Mouse (Mus musculus) frontal cortex, postnatal 36 days (tissue): ENCODE results near the gene Med12l.

Experiments used
- DNase-seq, 2 experiments: peaks; one replicate each; pipeline ENCODE4 v3.0.0; 2022; ENCODE audit warnings: low spot score in 2 of 2

Gene Med12l

DNA sequence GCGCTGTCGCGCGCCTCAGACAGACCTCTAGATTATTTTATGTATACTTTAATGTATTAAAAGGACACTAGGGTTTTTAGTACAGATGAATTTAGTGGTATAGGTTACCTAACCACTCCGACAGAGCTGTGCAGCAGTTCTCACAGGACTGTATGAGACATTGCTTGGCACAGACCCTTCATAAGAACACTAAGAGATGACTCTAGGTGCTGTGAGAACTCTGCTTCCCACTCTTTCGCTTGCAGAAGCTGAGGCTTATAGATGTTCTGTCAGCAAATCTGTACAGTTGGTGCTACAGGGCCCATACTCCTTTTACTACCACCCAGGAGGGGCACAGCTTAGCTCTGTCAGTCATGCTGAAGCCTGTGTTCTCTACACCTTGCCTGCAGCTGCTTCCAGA lies 186.0 kb downstream of the Med12l start:
- no peak for DNase-seq

DNA sequence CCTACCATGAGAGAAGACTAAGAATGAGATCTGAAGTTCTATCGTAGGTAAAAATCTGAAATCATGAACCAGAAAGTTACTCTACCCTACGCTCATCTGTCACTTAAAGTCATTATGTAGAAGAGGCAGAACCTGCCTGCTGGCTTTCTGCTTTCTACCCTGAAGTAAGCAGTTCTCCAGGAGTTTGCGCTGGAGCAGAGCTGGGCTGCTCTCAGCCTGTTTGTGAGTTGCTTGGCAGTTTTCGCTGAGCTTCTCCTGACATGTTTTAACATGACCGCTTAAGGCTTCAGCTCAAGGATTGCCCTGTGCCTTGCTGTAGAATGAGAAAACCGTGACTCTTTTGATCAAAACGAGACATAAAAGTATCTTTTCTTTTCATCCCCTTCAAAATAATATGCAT lies 188.5 kb downstream of the Med12l start:
- no peak for DNase-seq

DNA sequence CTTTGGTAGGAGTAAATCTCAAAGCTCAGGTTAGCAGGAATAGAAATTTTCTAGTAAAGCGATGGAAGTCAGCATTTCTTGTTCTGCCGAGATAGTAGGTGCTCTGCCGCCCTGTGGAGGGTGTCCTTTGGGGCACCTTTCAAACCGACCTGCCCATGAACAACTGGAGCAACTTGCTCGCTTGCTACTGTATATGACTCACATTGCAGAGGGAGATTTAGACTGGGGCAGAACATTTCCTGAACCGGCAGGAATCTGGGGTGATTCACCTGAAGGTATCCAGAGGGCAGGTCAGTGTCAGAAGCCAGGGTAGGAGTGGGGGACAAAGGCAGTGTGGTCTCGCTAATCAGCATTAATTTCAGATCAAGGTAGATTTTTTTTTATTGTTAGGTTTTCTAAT lies 189.3 kb downstream of the Med12l start, which contains the start of gene Gpr87:
TSS of gene Gpr87 (minus strand) at position 167 of the 400 bp plus-strand sequence.
- DNase-seq, result no peak

DNA sequence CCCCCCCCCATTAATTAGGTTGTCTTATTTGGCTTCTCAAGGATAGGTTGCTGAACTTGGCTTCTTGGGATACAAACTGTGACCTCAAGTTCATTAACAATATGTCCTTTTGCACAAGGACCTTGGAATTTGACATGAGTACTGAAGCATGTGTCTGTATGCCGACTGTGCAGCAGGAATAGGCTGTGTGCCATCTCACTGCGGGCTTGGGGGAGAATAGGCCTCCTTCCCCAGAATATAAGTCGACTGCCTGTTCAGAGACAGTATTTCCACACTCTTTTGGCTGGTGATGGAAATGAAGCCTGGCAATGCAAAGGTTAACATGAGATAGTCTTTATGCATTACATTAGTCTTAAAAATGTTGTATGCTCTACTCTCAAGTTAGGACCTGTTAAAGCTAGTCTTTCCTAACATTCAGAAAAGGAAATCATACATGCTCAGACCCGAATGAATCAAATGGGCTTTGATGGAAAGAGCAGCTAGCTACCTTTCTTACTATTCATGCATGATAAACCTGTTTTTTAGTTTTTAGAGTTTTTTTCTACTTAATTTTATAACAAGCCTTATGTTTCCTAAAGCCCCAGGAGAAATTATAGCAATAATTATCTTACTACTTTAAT lies 191.8 kb downstream of the Med12l start:
- DNase-seq, result no peak

DNA sequence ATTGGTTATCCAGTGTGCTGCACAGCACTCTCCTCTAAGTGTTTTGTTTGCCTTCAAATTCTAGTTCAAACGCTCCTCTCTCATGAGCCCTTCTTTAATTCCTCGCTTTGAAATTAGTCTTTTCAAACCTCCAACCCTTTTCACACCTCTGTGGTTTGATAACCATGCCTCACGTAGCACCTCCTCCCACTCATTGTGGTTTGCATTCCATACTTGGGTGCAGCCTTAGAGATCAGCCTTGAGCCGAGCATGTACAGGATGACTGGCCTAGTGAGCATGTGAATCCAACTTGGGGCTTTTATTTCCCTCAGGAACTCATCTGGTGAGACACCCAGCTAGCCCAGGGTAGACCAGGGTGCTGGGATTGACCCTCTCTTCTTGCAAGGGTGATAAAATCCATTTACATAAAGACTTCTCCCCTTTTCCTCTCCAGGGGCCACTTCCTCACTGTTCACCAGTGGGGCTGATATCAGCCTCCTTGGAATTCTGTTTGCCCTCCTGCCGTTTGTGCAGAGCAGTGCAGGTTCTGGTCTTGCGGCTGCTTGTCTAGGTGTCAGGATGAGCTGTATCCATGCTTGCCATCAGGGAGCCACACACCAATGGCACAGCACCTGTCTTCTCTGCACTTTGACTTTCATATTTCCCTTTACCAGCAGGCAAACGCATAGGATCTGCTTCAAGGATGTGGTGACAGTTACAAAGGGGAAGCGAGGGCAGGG lies 198.3 kb downstream of the Med12l start:
- DNase-seq, result no peak

DNA sequence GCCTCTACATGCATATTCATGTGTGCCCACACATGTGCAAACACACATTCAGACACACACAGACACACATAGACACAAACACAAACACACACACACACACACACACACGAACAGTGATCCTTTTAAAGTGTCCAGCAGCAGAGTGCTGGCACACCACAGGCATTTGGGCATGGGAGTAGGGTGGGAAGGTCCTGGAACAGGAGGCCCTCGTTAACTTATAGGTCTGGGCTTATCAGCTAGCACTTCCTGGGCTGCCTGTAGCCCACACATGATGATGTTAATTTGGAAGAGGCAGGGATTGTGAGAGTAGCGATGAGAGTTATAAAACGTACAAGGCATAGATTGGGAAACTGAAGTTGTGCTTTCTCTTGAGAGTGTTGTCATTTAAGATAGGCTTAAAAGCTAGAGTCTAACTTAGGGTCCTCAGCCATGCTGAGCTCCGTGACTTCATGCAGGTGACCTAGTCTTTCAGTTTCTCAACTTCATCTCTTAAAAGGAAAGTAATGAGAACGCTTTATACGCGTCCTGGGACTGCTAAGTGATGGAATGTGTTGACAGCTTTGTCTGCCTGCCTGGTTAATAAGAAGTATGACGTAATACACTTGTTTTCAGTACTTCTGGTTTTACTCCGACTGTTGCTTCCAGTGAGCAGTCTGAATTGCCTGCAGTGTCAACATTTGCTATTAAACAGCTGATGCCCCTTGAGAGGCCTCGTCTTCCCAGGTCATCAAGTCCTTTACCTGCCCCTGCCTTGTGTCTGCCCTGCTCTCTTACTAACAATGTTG lies 199.3 kb downstream of the Med12l start:
- no peak for DNase-seq

DNA sequence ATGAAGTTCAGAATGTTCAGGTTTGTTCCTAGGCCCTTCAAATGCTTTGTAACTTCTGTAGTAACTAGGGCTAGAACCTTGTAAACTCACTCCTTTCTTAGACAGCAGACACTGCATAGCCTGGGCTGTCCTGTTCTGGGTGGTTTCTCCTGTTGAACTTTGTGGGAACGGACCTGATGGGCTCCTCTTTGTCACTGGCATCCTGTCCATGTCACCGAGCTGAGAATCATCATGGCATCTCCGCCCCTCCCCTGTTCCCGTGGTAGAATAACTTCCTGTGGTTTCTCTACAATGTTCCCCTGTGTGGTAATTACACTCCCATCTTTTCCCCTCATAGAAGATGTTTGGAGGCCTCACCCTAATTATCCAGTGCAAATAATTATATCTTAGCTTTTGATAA lies 200.3 kb downstream of the Med12l start:
- DNase-seq, result no peak

DNA sequence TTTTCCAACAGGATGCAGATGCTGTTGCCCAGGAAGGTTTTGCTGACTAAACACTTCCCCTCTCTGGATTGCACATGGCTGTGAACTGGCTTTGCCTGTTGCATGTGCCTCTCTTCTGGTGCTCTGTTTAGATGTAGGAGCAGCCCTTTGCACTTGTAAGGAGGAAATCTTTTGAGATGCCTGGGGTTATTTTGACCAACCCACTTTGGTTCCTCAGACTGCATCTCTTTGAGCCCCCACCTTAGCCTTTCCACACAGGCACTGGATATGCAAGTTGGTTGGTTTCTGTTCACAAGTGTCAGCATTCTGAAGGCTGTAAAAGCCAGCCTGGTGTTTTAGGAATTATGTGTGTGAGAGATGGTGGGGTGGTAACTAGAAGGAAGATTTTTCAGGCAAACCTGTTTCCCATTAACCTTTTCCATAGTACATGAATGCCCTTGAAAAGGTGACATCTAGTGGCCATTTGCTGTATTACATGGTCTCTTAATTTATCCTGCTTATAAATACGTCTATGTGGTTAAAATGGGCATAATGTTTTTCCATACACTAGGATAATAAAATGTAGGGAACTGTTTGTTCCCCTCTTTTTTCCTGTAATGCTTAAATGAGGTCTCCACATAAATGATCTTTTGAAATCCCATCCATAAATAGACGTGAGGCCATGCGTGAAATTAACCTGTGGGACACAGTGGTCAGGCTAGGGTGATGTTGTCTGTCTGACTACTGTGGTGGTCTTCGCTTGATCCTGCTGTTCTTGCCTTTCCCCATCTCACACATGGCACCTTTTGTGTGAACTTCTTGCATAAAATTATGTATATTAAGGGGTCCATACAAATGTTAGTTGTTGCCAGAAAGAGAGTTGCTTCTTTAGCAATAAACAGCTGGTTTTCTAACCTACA lies 203.3 kb downstream of the Med12l start:
- peak in 1 of 2 experiments; percentile 47 for DNase-seq

DNA sequence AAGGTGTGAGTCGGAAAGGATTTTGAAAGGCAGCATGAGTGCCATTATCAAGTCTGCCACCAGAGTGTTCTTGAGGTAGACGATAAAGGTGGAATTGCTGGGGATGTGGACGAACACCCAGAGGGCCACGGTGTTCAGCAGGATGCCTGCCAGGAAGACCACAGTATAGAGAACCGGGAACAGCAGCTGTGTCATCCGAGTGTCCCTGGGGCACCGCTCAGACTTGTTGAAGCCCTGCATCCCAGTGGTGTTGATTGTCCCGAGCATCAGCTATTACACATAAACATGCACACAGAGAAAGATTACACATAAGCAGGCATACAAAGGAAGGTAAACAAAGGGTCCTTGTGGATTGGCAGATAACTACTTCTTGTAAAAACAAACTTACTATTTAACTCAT lies 204.5 kb downstream of the Med12l start:
- no peak for DNase-seq

DNA sequence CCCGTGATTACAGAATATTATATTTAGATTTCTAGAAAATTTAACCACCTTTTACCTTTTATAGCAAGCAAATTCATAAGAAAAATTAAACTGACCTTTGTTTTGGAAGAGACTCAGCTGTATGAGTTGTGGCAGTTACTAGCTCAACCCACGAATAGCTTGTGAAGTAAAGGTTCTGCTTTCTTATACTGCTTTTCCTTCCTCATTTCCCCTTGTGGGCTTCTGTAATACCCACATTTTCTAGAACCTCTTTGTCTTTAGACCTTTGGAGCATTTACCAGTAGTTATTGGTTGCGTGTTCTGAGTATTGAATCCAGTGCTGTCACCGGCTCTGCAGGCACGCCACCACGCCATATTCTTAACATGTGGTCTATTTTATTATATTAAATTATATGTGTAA lies 205.1 kb downstream of the Med12l start, which contains the start of gene P2ry13:
TSS of gene P2ry13 (minus strand) at position 156 of the 400 bp plus-strand sequence.
- no peak for DNase-seq

DNA sequence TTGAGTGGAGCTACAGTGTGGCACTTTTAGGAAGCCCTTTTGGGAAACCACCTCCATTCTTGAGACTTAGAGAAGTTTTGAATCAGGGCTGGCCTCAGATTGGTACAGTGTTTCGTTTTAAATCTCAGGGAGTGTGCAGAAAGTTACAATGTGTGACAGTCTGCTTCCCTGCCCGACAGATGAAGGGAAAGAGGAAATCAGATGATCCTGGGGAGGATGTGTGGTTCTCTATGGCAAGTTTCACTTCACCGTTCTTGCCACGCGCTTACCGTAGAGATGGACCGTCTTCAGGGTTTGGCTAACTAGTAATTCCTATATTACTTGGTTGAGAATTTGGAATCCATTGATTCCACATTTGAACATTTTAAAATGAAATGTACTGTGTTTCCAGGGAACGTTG lies 206.2 kb downstream of the Med12l start:
- DNase-seq, result no peak

DNA sequence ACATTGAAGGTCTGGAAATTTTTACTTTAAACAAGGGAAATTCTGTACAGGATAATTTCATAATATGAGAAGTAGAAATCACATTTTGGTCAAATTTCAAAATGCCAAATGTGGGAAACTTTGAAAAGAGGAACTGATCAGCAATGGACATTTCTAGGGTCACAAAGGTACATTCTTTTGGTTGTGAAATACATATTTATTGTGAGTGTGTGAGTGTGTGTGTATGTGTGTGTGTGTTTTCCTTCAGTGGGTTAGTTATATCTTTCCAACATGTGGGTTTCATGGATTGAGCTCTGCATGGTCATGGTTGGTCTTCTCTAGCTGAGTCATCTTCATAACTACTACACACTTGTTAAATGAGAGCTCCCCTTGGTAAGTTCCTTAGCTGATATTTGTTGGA lies 206.8 kb downstream of the Med12l start:
- DNase-seq, result no peak

DNA sequence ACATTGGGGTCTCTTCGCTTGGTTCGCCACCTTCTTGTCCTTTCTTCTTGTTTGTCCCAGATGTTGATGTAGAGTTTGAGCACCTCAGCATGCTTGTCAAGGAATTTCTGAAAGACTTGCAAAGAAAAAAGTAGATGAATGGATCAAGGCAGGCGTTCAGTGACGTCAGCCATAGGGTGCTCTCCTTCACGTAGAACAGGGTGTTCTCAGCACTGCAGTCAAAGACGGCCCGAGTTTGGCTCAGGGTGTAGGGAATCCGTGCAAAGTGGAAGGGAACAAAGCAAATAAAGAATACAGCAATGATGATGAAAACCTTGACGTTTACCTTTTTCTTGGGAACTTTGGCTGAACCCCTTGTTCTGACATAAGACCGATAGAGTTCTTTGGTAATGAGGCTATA lies 211.6 kb downstream of the Med12l start:
- no peak for DNase-seq

DNA sequence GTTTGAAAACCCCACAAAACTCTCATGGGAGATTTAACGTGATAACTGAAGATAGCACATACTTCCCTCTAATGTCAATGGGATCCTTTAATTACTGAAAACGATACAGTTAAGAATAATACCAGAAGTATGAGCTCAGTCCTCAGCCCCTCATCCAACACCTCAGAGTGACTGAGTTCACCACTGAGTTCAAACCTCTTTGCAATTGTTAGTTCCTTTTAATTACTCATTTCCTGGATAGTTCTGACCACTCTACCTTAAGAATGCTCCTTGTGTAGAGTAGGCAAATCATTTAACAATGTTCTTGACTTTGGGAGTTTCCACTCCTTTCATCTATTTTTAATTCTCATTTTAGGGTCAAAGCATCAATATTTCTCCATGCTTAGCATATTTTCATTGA lies 213.7 kb downstream of the Med12l start:
- DNase-seq, result no peak

DNA sequence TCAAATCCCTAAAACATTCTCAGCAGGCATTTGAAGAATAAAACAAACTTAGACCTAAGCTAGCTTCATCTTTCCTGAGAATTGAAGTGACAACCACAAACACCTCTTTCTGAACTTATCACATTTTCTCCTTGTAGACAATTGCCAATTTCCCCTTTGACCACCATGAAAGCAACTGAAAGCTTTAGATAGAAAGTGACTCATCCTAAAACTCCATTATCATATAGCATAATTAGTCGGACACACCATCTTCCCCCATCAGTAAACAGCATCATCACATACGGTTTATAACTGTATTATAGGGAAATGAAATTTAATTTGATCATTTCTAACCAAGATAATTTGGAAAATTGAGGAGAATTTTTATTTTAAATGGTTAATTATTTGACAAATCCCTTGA lies 216.7 kb downstream of the Med12l start:
- no peak for DNase-seq

DNA sequence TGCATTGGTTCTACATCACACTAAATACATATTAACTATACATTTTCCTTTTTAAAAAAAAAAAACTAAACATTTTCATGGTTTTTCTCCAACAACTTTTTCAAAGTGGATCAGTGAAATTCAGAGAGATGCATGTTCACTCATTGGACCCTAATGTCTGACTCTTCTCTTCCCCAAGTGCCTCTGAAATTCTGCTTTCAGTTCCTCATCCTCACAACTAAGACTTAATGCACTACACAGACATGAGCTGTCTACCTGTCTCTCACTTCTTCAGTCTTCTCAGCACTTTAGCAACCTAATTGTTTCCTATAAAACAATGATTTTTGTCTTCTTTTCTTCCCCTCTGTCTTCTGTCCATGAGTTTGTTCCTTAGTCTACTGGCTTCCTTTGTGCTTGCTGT lies 219.8 kb downstream of the Med12l start:
- DNase-seq, result no peak

DNA sequence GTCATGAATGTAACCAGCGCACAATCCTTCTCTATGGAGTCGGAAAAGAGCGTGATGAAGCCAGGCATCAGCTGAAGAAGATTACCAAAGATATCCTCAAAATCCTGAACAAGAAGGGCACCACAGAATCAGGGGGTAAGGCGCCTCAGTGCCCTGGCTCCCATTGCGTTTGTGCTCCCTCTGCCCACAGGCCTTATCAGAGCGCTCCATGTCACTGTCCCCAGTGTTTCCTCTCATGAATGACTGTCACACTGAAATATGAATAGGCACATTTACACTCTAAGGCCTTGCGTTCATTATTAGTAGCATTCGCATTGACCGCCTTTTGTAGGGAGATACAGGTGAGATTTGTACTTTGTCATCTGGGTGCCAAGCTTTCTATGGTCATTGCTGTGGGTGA lies 222.1 kb downstream of the Med12l start:
- no peak for DNase-seq

DNA sequence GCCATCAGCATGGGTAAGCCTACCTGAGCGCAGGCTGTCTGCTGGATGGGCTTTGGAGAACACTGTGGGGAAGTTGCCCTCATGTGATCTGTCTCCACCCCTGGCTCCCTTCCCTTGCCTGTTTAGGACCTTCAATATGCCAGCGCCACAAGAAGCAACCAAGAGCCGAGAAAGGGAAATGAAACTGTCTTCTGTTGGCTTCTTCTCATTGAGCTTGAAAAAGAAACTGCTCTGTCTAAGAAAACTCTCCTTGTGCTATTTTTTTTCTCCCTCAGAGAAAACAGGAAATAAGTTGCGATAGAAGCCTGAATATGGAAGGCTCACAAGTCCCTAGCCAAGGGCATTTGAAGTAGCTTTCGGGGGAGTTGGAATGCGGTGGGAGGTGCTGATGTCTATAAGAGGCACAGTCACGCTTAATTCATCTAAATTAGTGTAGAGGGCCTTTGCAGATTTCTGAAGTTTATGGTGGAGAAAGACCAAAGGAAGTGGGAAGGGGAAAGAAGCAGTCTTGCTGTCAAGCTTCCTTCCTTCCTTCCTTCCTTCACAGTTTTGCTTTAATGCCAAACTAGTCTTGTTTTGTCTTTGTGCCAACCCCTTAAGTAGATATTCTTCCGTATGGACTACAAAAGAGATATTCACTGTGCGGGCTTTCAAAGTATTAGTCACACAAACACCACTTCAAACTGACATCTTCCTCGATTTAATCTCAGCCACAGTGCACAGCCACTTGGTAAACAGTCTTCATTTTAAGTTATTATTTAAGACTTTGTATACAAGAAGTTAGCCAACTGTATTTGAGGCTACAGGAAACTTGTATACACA lies 223.3 kb downstream of the Med12l start:
- DNase-seq, result peak in 1 of 2 experiments; percentile 51

DNA sequence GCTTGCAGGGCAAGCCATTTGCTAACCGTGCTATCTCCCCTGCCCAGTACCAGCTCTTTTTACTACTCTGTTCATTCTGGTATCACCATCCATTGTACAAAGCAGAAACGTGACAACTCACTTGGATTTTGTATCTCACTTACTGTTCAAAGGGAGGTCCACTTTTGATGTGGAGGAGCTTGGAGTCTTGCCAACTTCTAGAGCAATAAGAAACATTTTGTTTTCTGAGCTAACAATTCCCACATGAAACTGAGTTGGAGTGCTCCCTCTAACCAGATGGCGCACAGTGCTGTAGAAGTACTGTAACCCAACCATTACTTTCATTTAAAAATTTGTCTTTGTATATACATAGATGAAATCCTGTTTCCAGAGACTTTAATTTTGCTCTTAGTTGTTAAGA lies 225.3 kb downstream of the Med12l start:
- peak in 1 of 2 experiments; percentile 46 for DNase-seq

DNA sequence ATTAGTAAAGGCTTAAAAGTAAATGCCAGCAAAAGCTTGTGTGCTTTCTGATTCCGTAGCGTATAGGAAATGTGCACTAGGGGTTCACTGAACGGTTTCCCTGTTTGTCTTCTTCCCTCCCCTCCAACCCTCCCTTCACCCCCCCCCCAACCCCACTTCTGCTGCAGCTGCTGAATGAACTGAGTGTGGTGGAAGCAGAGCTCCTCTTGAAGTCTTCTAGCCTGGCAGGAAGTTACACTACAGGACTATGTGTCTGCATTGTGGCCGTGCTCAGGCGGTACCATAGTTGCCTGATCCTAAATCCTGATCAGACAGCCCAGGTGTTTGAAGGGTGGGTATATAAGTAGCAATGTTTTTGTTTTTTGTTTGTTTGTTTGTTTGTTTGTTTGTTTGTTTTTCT lies 229.3 kb downstream of the Med12l start:
- no peak for DNase-seq

DNA sequence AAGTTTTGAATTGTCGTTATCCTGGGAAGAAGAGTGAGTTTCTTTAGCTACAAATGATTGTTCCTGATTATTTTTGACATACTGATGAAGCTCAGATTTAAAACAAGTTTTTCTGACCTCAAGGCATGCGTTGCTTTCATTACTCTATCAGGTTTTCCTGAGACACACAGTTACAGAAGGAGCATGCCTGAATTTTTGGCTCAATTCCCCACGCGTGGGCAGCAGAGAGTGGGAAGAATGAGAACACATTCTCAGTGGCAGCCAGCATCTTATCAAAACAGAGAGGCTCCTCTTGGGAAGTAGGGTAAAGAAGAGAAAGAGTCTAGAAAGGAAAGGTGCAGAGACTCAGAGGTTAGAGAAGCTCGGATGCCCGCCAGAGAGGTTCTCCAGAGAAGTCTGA lies 237.8 kb downstream of the Med12l start:
- peak; percentile 80 to 87 for DNase-seq
